Mouse (Mus musculus): ENCODE data around the gene Eri3.

The Eri3 gene

GRCm38 (mm10) chr4:117657646-117658045, 107.5 kb downstream of the Eri3 start:
- DNase-seq (ENCODE audit: low read depth, low spot score): no peak

- peak; percentile 24 for DNase-seq (ENCODE audit: low read depth, low spot score)
Measured at GRCm38 (mm10) chr4:117658582-117659444, 108.6 kb downstream of the Eri3 start.

- DNase-seq (ENCODE audit: low read depth, low spot score): no peak
Measured at GRCm38 (mm10) chr4:117660001-117660400, 109.8 kb downstream of the Eri3 start.

- no peak for DNase-seq (ENCODE audit: low read depth, low spot score)
Measured at GRCm38 (mm10) chr4:117664411-117665137, 114.4 kb downstream of the Eri3 start.

GRCm38 (mm10) chr4:117665531-117665930, 115.4 kb downstream of the Eri3 start:
- no peak for DNase-seq (ENCODE audit: low read depth, low spot score)

GRCm38 (mm10) chr4:117666054-117666453, 115.9 kb downstream of the Eri3 start:
- DNase-seq (ENCODE audit: low read depth, low spot score): no peak

- no peak for DNase-seq (ENCODE audit: low read depth, low spot score)
Measured at GRCm38 (mm10) chr4:117669874-117670273, 119.7 kb downstream of the Eri3 start.

- no peak for DNase-seq (ENCODE audit: low read depth, low spot score)
Measured at GRCm38 (mm10) chr4:117672042-117672441, 121.9 kb downstream of the Eri3 start.

GRCm38 (mm10) chr4:117673901-117674300, 123.7 kb downstream of the Eri3 start:
- no peak for DNase-seq (ENCODE audit: low read depth, low spot score)

- peak; percentile 16 for DNase-seq (ENCODE audit: low read depth, low spot score)
Measured at GRCm38 (mm10) chr4:117676903-117677302, 126.7 kb downstream of the Eri3 start.

- no peak for DNase-seq (ENCODE audit: low read depth, low spot score)
Measured at GRCm38 (mm10) chr4:117680963-117681362, 130.8 kb downstream of the Eri3 start.

- DNase-seq (ENCODE audit: low read depth, low spot score): peak; percentile 72
Measured at GRCm38 (mm10) chr4:117681931-117682461, 131.8 kb downstream of the Eri3 start, which contains the start of gene Dmap1. Gene Dmap1, minus strand, starts transcription at chr4:117682273.

- DNase-seq (ENCODE audit: low read depth, low spot score): no peak
Measured at GRCm38 (mm10) chr4:117682463-117682862, 132.3 kb downstream of the Eri3 start.

- no peak for DNase-seq (ENCODE audit: low read depth, low spot score)
Measured at GRCm38 (mm10) chr4:117683048-117683768, 133.0 kb downstream of the Eri3 start.

- no peak for DNase-seq (ENCODE audit: low read depth, low spot score)
Measured at GRCm38 (mm10) chr4:117686354-117686753, 136.2 kb downstream of the Eri3 start.

GRCm38 (mm10) chr4:117705361-117705760, 155.2 kb downstream of the Eri3 start:
- peak; percentile 13 for DNase-seq (ENCODE audit: low read depth, low spot score)

- no peak for DNase-seq (ENCODE audit: low read depth, low spot score)
Measured at GRCm38 (mm10) chr4:117708780-117709550, 158.8 kb downstream of the Eri3 start.

GRCm38 (mm10) chr4:117712314-117712713, 162.1 kb downstream of the Eri3 start:
- DNase-seq (ENCODE audit: low read depth, low spot score): no peak

GRCm38 (mm10) chr4:117713303-117714098, 163.3 kb downstream of the Eri3 start:
- DNase-seq (ENCODE audit: low read depth, low spot score): no peak

Data from WW6 (cell line).